Mouse (Mus musculus) limb, embryonic 11.5 days (tissue): ENCODE measurements around the gene Drc7. TPM values are rescaled to one million over a fixed set of nuclear protein-coding genes. Genes with fewer than 3 reads are reported as not detected.
A peak's percentile ranks its signal among the peaks of the same experiment; 100 is the strongest.

Experiments used
- ATAC-seq: fragments of 200-750 bp; cut with Nextera tagmentation; 2 replicates; pipeline ENCODE4 v1.8.0; 2017; ENCODE audit warnings: low read depth; ENCODE audit not compliant: insufficient number of reproducible peaks, low FRiP score, low TSS enrichment
- DNase-seq: peaks from one replicate; pipeline ENCODE4 v3.0.0-alpha.2; 2015; ENCODE audit warnings: low spot score
- H3K27ac ChIP-seq: fragments of 300-500 bp; sonication (generic); replicated peaks from 2 replicates; pipeline ENCODE4 v1.5.1; 2014; ENCODE audit warnings: low read depth, mild to moderate bottlenecking, low read length
- H3K27me3 ChIP-seq: fragments of 300-500 bp; sonication (generic); 2 replicates; pipeline ENCODE4 v1.6.1; 2014; ENCODE audit warnings: mild to moderate bottlenecking, low read length, mixed read lengths; ENCODE audit not compliant: control insufficient read depth, insufficient read depth
- H3K36me3 ChIP-seq: fragments of 300-500 bp; sonication (generic); 2 replicates; pipeline ENCODE4 v1.6.1; 2014; ENCODE audit warnings: mild to moderate bottlenecking, low read length, moderate library complexity, mixed read lengths; ENCODE audit not compliant: control insufficient read depth, insufficient read depth
- H3K4me1 ChIP-seq: fragments of 300-500 bp; sonication (generic); 2 replicates; pipeline ENCODE4 v1.6.1; 2014; ENCODE audit warnings: low read length, mixed read lengths; ENCODE audit not compliant: control insufficient read depth, insufficient read depth
- H3K4me2 ChIP-seq: fragments of 300-500 bp; sonication (generic); 2 replicates; pipeline ENCODE4 v1.6.1; 2014; ENCODE audit warnings: low read depth, mild to moderate bottlenecking, moderate library complexity; ENCODE audit not compliant: severe bottlenecking
- H3K4me3 ChIP-seq: fragments of 300-500 bp; sonication (generic); 2 replicates; pipeline ENCODE4 v1.5.1; 2014; ENCODE audit warnings: low read depth, low read length
- H3K9ac ChIP-seq: fragments of 300-500 bp; sonication (generic); 2 replicates; pipeline ENCODE4 v1.6.1; 2014; ENCODE audit warnings: mild to moderate bottlenecking, low read length
- H3K9me3 ChIP-seq: fragments of 300-500 bp; sonication (generic); 2 replicates; pipeline ENCODE4 v1.6.1; 2016; ENCODE audit warnings: low read length; ENCODE audit not compliant: control insufficient read depth
- WGBS: fragments of 180-500 bp; shearing (Covaris S2); extraction: QIAGEN DNeasy Blood & Tissue Kit; methylation state at CpG from one replicate; pipeline ENCODE4 v1.1.7; 2014; 5-methylcytosine and 5-hydroxymethylcytosine counted together
- polyA plus RNA-seq: library from polyadenylated mRNA; unstranded; fragments of >200 nt; fragmentation: Nextera tagmentation; extraction: Ambion mirVana; gene quantifications from 2 replicates; pipeline ENCODE4 v1.2.1, GENCODE M21; 2014

The Drc7 gene
- polyA plus RNA-seq, 1 experiment from 2014 or later = 0.11 TPM

GRCm38 (mm10) chr8:95075504-95075903 lies 20.6 kb downstream of the Drc7 start:
- Histone ChIP-seq H3K9me3 (no peaks in the 10 kb centered on the region), H3K27ac (no peak overlapping the region), H3K36me3 (no peaks in the 10 kb centered on the region), H3K27me3 (no peaks in the 10 kb centered on the region), H3K9ac (no peak overlapping the region), H3K4me2 (no peak overlapping the region), H3K4me3 (no peak overlapping the region), H3K4me1 (no peaks in the 10 kb centered on the region)
- ATAC-seq (no peak), DNase-seq (no peak)
- 66% methylated on average over 3 of the region's 3 CpGs for WGBS

- H3K9me3 ChIP-seq = no peaks in the 10 kb centered on the region
- no peak overlapping the region for H3K27ac ChIP-seq
- H3K27me3 ChIP-seq = no peaks in the 10 kb centered on the region
- ATAC-seq = no peak
- no peaks in the 10 kb centered on the region for H3K36me3 ChIP-seq
- DNase-seq = no peak
- no peak overlapping the region for H3K9ac ChIP-seq
- H3K4me3 ChIP-seq = no peak overlapping the region
- no peak overlapping the region for H3K4me2 ChIP-seq
- 81% methylated on average over 17 of the region's 17 CpGs for WGBS
- no peaks in the 10 kb centered on the region for H3K4me1 ChIP-seq
These were observed 21.2 kb downstream of the Drc7 start for GRCm38 (mm10) chr8:95076151-95076550.

GRCm38 (mm10) chr8:95078055-95078454 lies 23.2 kb downstream of the Drc7 start:
- DNase-seq (no peak), ATAC-seq (no peak)
- no peaks in the 10 kb centered on the region for H3K27me3 ChIP-seq
- peaks cover 7% of the 10 kb centered on the region; the same call in 1 of the 2 replicates for H3K4me1 ChIP-seq
- H3K4me3 ChIP-seq = no peak overlapping the region
- H3K27ac ChIP-seq = no peak overlapping the region
- no peaks in the 10 kb centered on the region for H3K36me3 ChIP-seq
- no peak overlapping the region for H3K4me2 ChIP-seq
- WGBS = 84% methylated on average over 3 of the region's 3 CpGs
- H3K9ac ChIP-seq = no peak overlapping the region
- H3K9me3 ChIP-seq = no peaks in the 10 kb centered on the region

GRCm38 (mm10) chr8:95079305-95079704 lies 24.4 kb downstream of the Drc7 start:
- ATAC-seq (no peak), DNase-seq (no peak)
- Histone ChIP-seq H3K27me3 (no peaks in the 10 kb centered on the region), H3K4me2 (no peak overlapping the region), H3K4me1 (peaks cover 7% of the 10 kb centered on the region; the same call in 1 of the 2 replicates), H3K27ac (no peak overlapping the region), H3K9me3 (no peaks in the 10 kb centered on the region), H3K4me3 (no peak overlapping the region), H3K9ac (no peak overlapping the region), H3K36me3 (no peaks in the 10 kb centered on the region)
- 83% methylated on average over 4 of the region's 4 CpGs for WGBS

GRCm38 (mm10) chr8:95080381-95081341 lies 25.8 kb downstream of the Drc7 start, which contains the start of gene Katnb1:
TSS of gene Katnb1 (plus strand) at chr8:95081186.
- no peaks in the 10 kb centered on the region for H3K27me3 ChIP-seq
- DNase-seq (peak; percentile 98), ATAC-seq (peak; percentile 98)
- H3K9ac ChIP-seq = peak within 1 kb of the TSS; percentile 81
- peak within 1 kb of the TSS; percentile 65; the same call in 1 of the 2 replicates for H3K27ac ChIP-seq
- peak within 1 kb of the TSS; percentile 88 for H3K4me2 ChIP-seq
- peak within 1 kb of the TSS; percentile 78 for H3K4me3 ChIP-seq
- H3K9me3 ChIP-seq = no peaks in the 10 kb centered on the region
- WGBS = under 1% methylated on average over 47 of the region's 47 CpGs
- peaks cover 7% of the 10 kb centered on the region; the same call in 1 of the 2 replicates for H3K4me1 ChIP-seq
- no peaks in the 10 kb centered on the region for H3K36me3 ChIP-seq

GRCm38 (mm10) chr8:95081650-95082049 lies 26.7 kb downstream of the Drc7 start:
- ATAC-seq (no peak), DNase-seq (peak; percentile 22)
- Histone ChIP-seq H3K9me3 (no peaks in the 10 kb centered on the region), H3K4me1 (peaks cover 7% of the 10 kb centered on the region; the same call in 1 of the 2 replicates), H3K36me3 (no peaks in the 10 kb centered on the region), H3K4me2 (peak overlapping the region; percentile 88), H3K4me3 (peak overlapping the region; percentile 78), H3K9ac (peak overlapping the region; percentile 81), H3K27ac (peak overlapping the region; percentile 65; the same call in 1 of the 2 replicates), H3K27me3 (no peaks in the 10 kb centered on the region)
- WGBS = 12% methylated on average over 11 of the region's 11 CpGs

GRCm38 (mm10) chr8:95084261-95084660 lies 29.4 kb downstream of the Drc7 start:
- DNase-seq = no peak
- no peak for ATAC-seq
- Histone ChIP-seq H3K4me1 (peaks cover 7% of the 10 kb centered on the region; the same call in 1 of the 2 replicates), H3K27ac (no peak overlapping the region), H3K9ac (no peak overlapping the region), H3K4me3 (no peak overlapping the region), H3K36me3 (peaks cover 6% of the 10 kb centered on the region; the same call in 1 of the 2 replicates), H3K4me2 (no peak overlapping the region), H3K9me3 (no peaks in the 10 kb centered on the region), H3K27me3 (no peaks in the 10 kb centered on the region)
- 88% methylated on average over 4 of the region's 4 CpGs for WGBS

GRCm38 (mm10) chr8:95084744-95085431 lies 30.0 kb downstream of the Drc7 start:
- Histone ChIP-seq H3K9me3 (no peaks in the 10 kb centered on the region), H3K4me2 (no peak overlapping the region), H3K36me3 (peaks cover 6% of the 10 kb centered on the region; the same call in 1 of the 2 replicates), H3K4me1 (peaks cover 7% of the 10 kb centered on the region; the same call in 1 of the 2 replicates), H3K9ac (no peak overlapping the region), H3K4me3 (no peak overlapping the region), H3K27me3 (no peaks in the 10 kb centered on the region), H3K27ac (no peak overlapping the region)
- no peak for ATAC-seq
- DNase-seq = no peak
- WGBS = 89% methylated on average over 10 of the region's 10 CpGs
